Mouse (Mus musculus) lung, postnatal 0 days (tissue): ENCODE measurements at regions not wholly inside any gene's neighbourhood (a gene's known extent, or its start where the extent isn't known, plus 50 kb on each side); places are given as distances from the start of the nearest gene placed in this dataset.

Experiments used
- CTCF ChIP-seq: IDR thresholded peaks from 2 replicates; pipeline ENCODE4 v1.5.1; 2016; ENCODE audit warnings: antibody characterized with exemption, mild to moderate bottlenecking
- EP300 ChIP-seq: IDR thresholded peaks from 2 replicates; pipeline ENCODE4 v1.6.1; 2016; ENCODE audit warnings: antibody characterized with exemption, mild to moderate bottlenecking, control low read depth

- TF ChIP-seq CTCF (no peak), EP300 (no peak)
Observed at GRCm38 (mm10) chr15:5799917-5800316, 499.7 kb upstream of the Dab2 start.
